Mouse (Mus musculus) intestine, postnatal 0 days (tissue): ENCODE data around the gene Tnfaip2. TPM values are rescaled to one million over a fixed set of nuclear protein-coding genes. Genes with fewer than 3 reads are reported as not detected.

ENCODE experiments used
- ATAC-seq: fragments of 200-750 bp; cut with Nextera tagmentation; 2 replicates; pipeline ENCODE4 v1.8.0; 2017; ENCODE audit warnings: mild to moderate bottlenecking, moderate TSS enrichment, moderate library complexity
- H3K27ac ChIP-seq: fragments of 300-500 bp; sonication (generic); 2 replicates; pipeline ENCODE4 v1.5.1; 2014; ENCODE audit warnings: mild to moderate bottlenecking, low read depth, low read length, moderate library complexity
- H3K27me3 ChIP-seq: fragments of 300-500 bp; sonication (generic); replicated peaks from 2 replicates; pipeline ENCODE4 v1.6.1; 2014; ENCODE audit warnings: low read length, mixed read lengths; ENCODE audit not compliant: control insufficient read depth, insufficient read depth
- H3K36me3 ChIP-seq: fragments of 300-500 bp; sonication (generic); 2 replicates; pipeline ENCODE4 v1.6.1; 2014; ENCODE audit warnings: mild to moderate bottlenecking, moderate library complexity; ENCODE audit not compliant: control insufficient read depth, insufficient read depth
- H3K4me1 ChIP-seq: fragments of 300-500 bp; sonication (generic); replicated peaks from 2 replicates; pipeline ENCODE4 v1.6.1; 2014; ENCODE audit warnings: antibody characterized with exemption, low read length, mixed read lengths; ENCODE audit not compliant: control insufficient read depth, insufficient read depth
- H3K4me2 ChIP-seq: fragments of 300-500 bp; sonication (generic); replicated peaks from 2 replicates; pipeline ENCODE4 v1.6.1; 2014; ENCODE audit warnings: low read depth, mild to moderate bottlenecking, moderate library complexity
- H3K4me3 ChIP-seq: fragments of 300-500 bp; sonication (generic); 2 replicates; pipeline ENCODE4 v1.5.1; 2014; ENCODE audit warnings: low read depth, low read length
- H3K9ac ChIP-seq: fragments of 300-500 bp; sonication (generic); 2 replicates; pipeline ENCODE4 v1.6.1; 2014; ENCODE audit warnings: mild to moderate bottlenecking, low read depth, low read length
- H3K9me3 ChIP-seq: fragments of 300-500 bp; sonication (generic); 2 replicates; pipeline ENCODE4 v1.6.1; 2016; ENCODE audit warnings: mixed run types; ENCODE audit not compliant: control insufficient read depth
- CTCF ChIP-seq: sonication (generic); IDR thresholded peaks from 2 replicates; pipeline ENCODE4 v1.5.1; 2016; ENCODE audit warnings: low read depth, mild to moderate bottlenecking, control low read depth, antibody characterized with exemption, moderate library complexity
- WGBS: fragments of 180-500 bp; shearing (Covaris S2); extraction: QIAGEN DNeasy Blood & Tissue Kit; methylation state at CpG from one replicate; pipeline ENCODE4 v1.1.7; 2014; 5-methylcytosine and 5-hydroxymethylcytosine counted together
- polyA plus RNA-seq: library from polyadenylated mRNA; unstranded; fragments of >200 nt; fragmentation: Nextera tagmentation; extraction: Ambion mirVana; gene quantifications from 2 replicates; pipeline ENCODE4 v1.2.1, GENCODE M21; 2015

Tnfaip2 gene
- polyA plus RNA-seq, 1 experiment from 2014 or later, result 10.8 TPM

DNA sequence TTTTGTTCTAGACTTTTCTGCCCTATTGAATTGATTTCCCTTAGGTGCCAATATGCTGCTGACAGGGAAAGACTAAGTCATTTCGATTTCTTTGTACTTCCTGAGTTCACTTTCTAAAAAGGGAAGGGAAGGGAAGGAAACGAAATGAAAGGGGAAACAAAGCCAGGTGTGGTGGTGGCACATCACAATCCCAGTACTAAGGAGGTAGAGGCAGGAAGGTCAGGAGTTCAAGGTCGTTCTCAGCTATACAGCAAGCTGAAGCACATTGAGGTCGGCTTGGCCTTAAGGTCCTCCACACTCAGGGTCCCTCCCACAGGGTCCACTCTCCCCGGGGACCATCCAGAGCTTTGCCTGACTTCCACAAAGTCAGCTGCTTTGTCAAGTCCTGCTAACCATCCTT is 61.3 kb downstream of the Tnfaip2 start:
- H3K4me3 ChIP-seq, result no peak overlapping the region
- no peak for TF ChIP-seq CTCF
- no peak overlapping the region for H3K9ac ChIP-seq
- 65% methylated on average over 5 of the region's 5 CpGs for WGBS
- no peak overlapping the region for H3K27ac ChIP-seq
- no peaks in the 10 kb centered on the region for H3K9me3 ChIP-seq
- no peaks in the 10 kb centered on the region for H3K4me1 ChIP-seq
- H3K36me3 ChIP-seq, result no peaks in the 10 kb centered on the region
- ATAC-seq, result no peak
- no peaks in the 10 kb centered on the region for H3K27me3 ChIP-seq
- H3K4me2 ChIP-seq, result no peak overlapping the region

Other genes with a start within 250 kb of the Tnfaip2 start
- gene Amn, start 171.4 kb upstream of the Tnfaip2 start, polyA plus RNA-seq, result 528 and 608 TPM in 2 replicates
- 26.4 and 27.2 TPM in 2 replicates for gene Cdc42bpb, start 64.8 kb upstream of the Tnfaip2 start, polyA plus RNA-seq
- gene Lbhd2, start 35.7 kb upstream of the Tnfaip2 start, polyA plus RNA-seq, result 2.2 and 2.8 TPM in 2 replicates
- 163 and 172 TPM in 2 replicates for gene Exoc3l4, start 25.5 kb upstream of the Tnfaip2 start, polyA plus RNA-seq
- gene Gm266, start 43.4 kb downstream of the Tnfaip2 start, polyA plus RNA-seq, result 7.3 and 8.6 TPM in 2 replicates
- 632 and 663 TPM in 2 replicates for gene Eif5, start 95.5 kb downstream of the Tnfaip2 start, polyA plus RNA-seq
- 24.7 and 25.5 TPM in 2 replicates for gene Mark3, start 132.1 kb downstream of the Tnfaip2 start, polyA plus RNA-seq
- 628 and 645 TPM in 2 replicates for gene Ckb, start 229.9 kb downstream of the Tnfaip2 start, polyA plus RNA-seq
- 5.6 TPM in 2 replicates for gene Trmt61a, start 235.6 kb downstream of the Tnfaip2 start, polyA plus RNA-seq